In genomic region chr6:82119322-82120162, GRCm38 (mm10) we compare ENCODE assay signal across 8 mouse cellular contexts.
DNase-seq lines count a peak whose midpoint lies in the region; ATAC-seq lines count a peak whose summit lies in the region.

No protein-coding gene starts in this region.

- peaks cover 10% of the 10 kb centered on the region; the same call in 1 of the 2 replicates for H3K4me1 ChIP-seq in embryonic facial prominence, embryonic 14.5 days (ENCODE audit: control insufficient read depth, insufficient read depth, low read length)
- H3K4me1 ChIP-seq in heart, embryonic 13.5 days: peaks cover 21% of the 10 kb centered on the region
- peaks cover 11% of the 10 kb centered on the region for H3K4me1 ChIP-seq in kidney, embryonic 16.5 days (ENCODE audit: insufficient read depth, low read length)
- H3K4me1 ChIP-seq in neural tube, embryonic 11.5 days (ENCODE audit: control insufficient read depth, insufficient read depth, low read length): no peaks in the 10 kb centered on the region

- WGBS in embryonic facial prominence, embryonic 14.5 days: 21% methylated on average over 16 of the region's 16 CpGs
- 25% methylated on average over 16 of the region's 16 CpGs for WGBS in heart, embryonic 13.5 days
- 24% methylated on average over 16 of the region's 16 CpGs for WGBS in kidney, embryonic 16.5 days
- 24% methylated on average over 16 of the region's 16 CpGs for WGBS in neural tube, embryonic 11.5 days

- peak overlapping the region; percentile 46 for H3K4me2 ChIP-seq in embryonic facial prominence, embryonic 14.5 days (ENCODE audit: low read depth, low read length)
- peak overlapping the region; percentile 56 for H3K4me2 ChIP-seq in heart, embryonic 13.5 days
- peak overlapping the region; percentile 38 for H3K4me2 ChIP-seq in kidney, embryonic 16.5 days (replicated peaks; ENCODE audit: low read depth, low read length)
- peak overlapping the region; percentile 25 for H3K4me2 ChIP-seq in neural tube, embryonic 11.5 days (ENCODE audit: low read depth)

- H3K9me3 ChIP-seq in embryonic facial prominence, embryonic 14.5 days (ENCODE audit: control insufficient read depth, low read length): peaks cover 4% of the 10 kb centered on the region; the same call in 1 of the 2 replicates
- no peaks in the 10 kb centered on the region; the same call in 1 of the 2 replicates for H3K9me3 ChIP-seq in heart, embryonic 13.5 days
- no peaks in the 10 kb centered on the region for H3K9me3 ChIP-seq in kidney, embryonic 16.5 days (ENCODE audit: low read length)
- no peaks in the 10 kb centered on the region for H3K9me3 ChIP-seq in neural tube, embryonic 11.5 days (ENCODE audit: control insufficient read depth, low read length)

- peak overlapping the region; percentile 20 for H3K4me3 ChIP-seq in embryonic facial prominence, embryonic 14.5 days (ENCODE audit: low read depth, low read length)
- H3K4me3 ChIP-seq in heart, embryonic 13.5 days: peak overlapping the region; percentile 34
- peak overlapping the region; percentile 31 for H3K4me3 ChIP-seq in kidney, embryonic 16.5 days (ENCODE audit: low read length)
- H3K4me3 ChIP-seq in neural tube, embryonic 11.5 days (ENCODE audit: low read depth, low read length): peak overlapping the region; percentile 8; the same call in 1 of the 2 replicates

- peak overlapping the region; percentile 8; the same call in 1 of the 2 replicates for H3K9ac ChIP-seq in embryonic facial prominence, embryonic 14.5 days (ENCODE audit: low read depth, low read length)
- H3K9ac ChIP-seq in heart, embryonic 13.5 days: peak overlapping the region; percentile 13; the same call in 1 of the 2 replicates
- 0 out of 2 replicates have a peak overlapping the region, but pooled peaks have one; percentile 1 for H3K9ac ChIP-seq in kidney, embryonic 16.5 days (replicated peaks; ENCODE audit: low read length)
- H3K9ac ChIP-seq in neural tube, embryonic 11.5 days (ENCODE audit: low read length): peak overlapping the region; percentile 15

- DNase-seq in urinary bladder, adult 18-20 months (ENCODE audit: low spot score in 2 of 2): peak; percentile 6 to 43
- DNase-seq in urinary bladder, postnatal 10 days (ENCODE audit: low spot score): no peak
- peak; percentile 76 for DNase-seq in embryonic facial prominence, embryonic 14.5 days (ENCODE audit: low spot score)
- peak; percentile 33 for DNase-seq in liver
- DNase-seq in neural tube, embryonic 11.5 days (ENCODE audit: low spot score): peak; percentile 67
- peak; percentile 47 for DNase-seq in urinary bladder, postnatal 25 days (ENCODE audit: low spot score)

- no peak overlapping the region for H3K27ac ChIP-seq in embryonic facial prominence, embryonic 14.5 days (replicated peaks; ENCODE audit: low read depth, low read length)
- H3K27ac ChIP-seq in heart, embryonic 13.5 days (replicated peaks): no peak overlapping the region
- H3K27ac ChIP-seq in kidney, embryonic 16.5 days (ENCODE audit: low read length): no peak overlapping the region
- no peak overlapping the region for H3K27ac ChIP-seq in neural tube, embryonic 11.5 days (ENCODE audit: low read depth, low read length)

- H3K36me3 ChIP-seq in embryonic facial prominence, embryonic 14.5 days (ENCODE audit: control insufficient read depth, insufficient read depth, low read length): no peaks in the 10 kb centered on the region
- H3K36me3 ChIP-seq in heart, embryonic 13.5 days: no peaks in the 10 kb centered on the region
- H3K36me3 ChIP-seq in kidney, embryonic 16.5 days (ENCODE audit: insufficient read depth, low read length): no peaks in the 10 kb centered on the region
- H3K36me3 ChIP-seq in neural tube, embryonic 11.5 days (ENCODE audit: control insufficient read depth, insufficient read depth, low read length): no peaks in the 10 kb centered on the region

- no peaks in the 10 kb centered on the region; the same call in 1 of the 2 replicates for H3K27me3 ChIP-seq in embryonic facial prominence, embryonic 14.5 days (replicated peaks; ENCODE audit: control insufficient read depth, insufficient read depth, low read length)
- H3K27me3 ChIP-seq in heart, embryonic 13.5 days (replicated peaks): peaks cover 37% of the 10 kb centered on the region
- H3K27me3 ChIP-seq in kidney, embryonic 16.5 days (ENCODE audit: insufficient read depth, low read length): no peaks in the 10 kb centered on the region
- no peaks in the 10 kb centered on the region for H3K27me3 ChIP-seq in neural tube, embryonic 11.5 days (ENCODE audit: control insufficient read depth, insufficient read depth, low read length)

- peak; percentile 71 for ATAC-seq in embryonic facial prominence, embryonic 14.5 days (ENCODE audit: low read depth)
- ATAC-seq in heart, embryonic 13.5 days (ENCODE audit: extremely low read depth, insufficient number of reproducible peaks, low FRiP score, low TSS enrichment): no peak
- peak; percentile 85 for ATAC-seq in kidney, embryonic 16.5 days (ENCODE audit: low FRiP score, low TSS enrichment)
- ATAC-seq in neural tube, embryonic 11.5 days (ENCODE audit: insufficient read depth, low FRiP score, low TSS enrichment): peak; percentile 74
